Mouse (Mus musculus) spleen, adult 2 months (tissue): ENCODE measurements around the gene Cnga4.

Experiments used
- CTCF ChIP-seq: fragments of 200-500 bp; IDR thresholded peaks from 2 replicates; pipeline ENCODE4 v1.5.1; 2011; ENCODE audit warnings: mild to moderate bottlenecking, inconsistent platforms; ENCODE audit not compliant: insufficient read depth, insufficient read length, insufficient replicate concordance; ENCODE audit errors: extremely low read depth
- POLR2A ChIP-seq: fragments of 200-500 bp; IDR thresholded peaks from 2 replicates; pipeline ENCODE4 v1.6.1; 2011; ENCODE audit warnings: low read depth, low read length, inconsistent platforms

DNA sequence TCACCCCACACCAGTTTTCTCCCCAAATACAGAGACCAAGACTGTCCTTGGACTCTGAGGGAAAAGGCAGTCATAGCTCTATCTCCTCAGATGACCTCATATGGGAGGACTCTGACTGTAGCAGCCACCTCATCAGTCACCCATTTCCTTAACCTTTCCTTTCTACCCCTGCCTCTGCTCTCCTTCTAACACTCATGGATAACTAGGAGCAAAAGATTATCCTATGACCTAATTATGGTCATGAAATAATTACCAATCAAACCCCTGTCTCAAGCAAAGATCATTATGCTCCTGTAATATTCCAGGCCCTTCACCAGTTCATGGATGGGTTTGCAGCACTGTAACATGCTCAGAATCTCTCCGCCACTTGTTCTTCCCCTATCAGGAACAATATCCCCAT lies 36.4 kb upstream of the Cnga4 start, which contains the start of gene Olfr692:
- TF ChIP-seq POLR2A (no peak), CTCF (no peak)
